Mouse (Mus musculus) central nervous system, embryonic 18 days (tissue): ENCODE results near the gene Tsg101. TPM values are rescaled to one million over a fixed set of nuclear protein-coding genes. Genes with fewer than 3 reads are reported as not detected.

Experiments used
- polyA plus RNA-seq: library from polyadenylated mRNA; depleted of rRNA; stranded (reverse); fragments of >200 nt; gene quantifications from 2 replicates; pipeline ENCODE4 v1.2.3, GENCODE M21; 2012; rRNA removed

The Tsg101 gene
- 97.7 and 109 TPM in 2 replicates for polyA plus RNA-seq

GRCm38 (mm10) chr7:46919551-46920176, at the start of gene Tsg101:
Tsg101 (minus strand) TSS chr7:46919969.

DNA sequence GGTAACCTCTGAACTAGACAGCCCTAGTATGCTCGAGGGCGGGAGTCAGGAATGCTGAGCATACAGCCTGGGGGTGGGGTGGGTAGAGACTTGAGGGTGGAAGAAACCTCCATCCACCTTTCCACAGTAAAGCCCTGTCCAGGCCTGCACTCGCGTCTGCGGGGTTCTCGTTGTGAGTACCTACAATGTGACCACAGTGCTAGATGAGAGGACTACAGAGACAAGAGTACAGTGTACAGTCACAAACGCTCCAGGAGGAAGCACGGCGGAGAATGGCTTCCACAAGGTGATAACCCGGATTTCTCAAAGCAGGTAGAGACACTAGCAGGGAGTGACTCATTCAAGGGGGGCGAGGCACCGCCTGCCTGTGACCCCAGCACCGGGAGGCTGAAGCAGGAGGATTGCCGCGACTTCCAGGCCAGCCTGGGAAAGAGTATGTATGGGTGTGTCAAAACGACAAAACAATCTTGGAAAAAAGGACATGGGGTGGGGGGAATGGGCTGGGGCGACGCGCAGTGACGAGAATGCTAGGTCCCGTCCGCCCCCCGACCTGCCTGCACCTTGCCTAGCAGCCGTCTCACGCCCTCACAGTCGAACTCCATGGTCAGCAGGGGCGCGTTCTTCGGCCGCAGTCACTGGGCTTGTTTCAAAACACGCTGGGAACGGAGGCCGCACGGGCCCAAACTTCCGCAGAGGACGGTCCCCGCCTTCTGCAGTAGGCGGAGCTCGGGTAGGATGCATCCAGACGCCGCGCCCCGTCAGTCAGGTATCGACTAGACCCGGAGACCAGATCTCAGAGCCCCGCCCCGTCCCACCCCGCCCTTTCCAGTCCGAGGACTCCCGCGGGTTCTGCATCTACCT, 38.3 kb upstream of the Tsg101 start, which contains the start of gene Uevld:
Gene Uevld, minus strand, starts transcription at position 697 of the 861 bp plus-strand sequence.

DNA sequence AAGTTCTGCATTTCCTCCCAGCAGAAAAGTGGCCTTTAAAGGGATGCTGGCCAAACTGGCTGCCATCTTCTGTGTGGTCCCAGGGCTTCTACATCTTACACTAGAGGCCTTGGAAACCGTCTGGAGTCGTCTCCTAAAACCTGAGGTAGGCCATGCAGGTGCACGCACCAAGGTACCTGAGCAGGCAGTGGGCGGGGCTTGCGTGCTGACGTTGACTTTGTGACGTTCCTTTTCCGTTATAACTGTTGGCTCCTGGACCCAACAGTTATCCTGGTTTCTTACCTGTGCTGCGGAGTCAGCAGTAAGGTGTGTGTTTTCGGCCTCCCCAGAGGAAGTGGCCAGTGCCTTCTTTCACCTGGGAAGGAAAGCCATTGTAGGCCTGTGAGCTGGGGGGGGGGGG, 58.8 kb downstream of the Tsg101 start, which contains the start of gene Ldhc:
Gene Ldhc, plus strand, starts transcription at position 208 of the 400 bp plus-strand sequence.

DNA sequence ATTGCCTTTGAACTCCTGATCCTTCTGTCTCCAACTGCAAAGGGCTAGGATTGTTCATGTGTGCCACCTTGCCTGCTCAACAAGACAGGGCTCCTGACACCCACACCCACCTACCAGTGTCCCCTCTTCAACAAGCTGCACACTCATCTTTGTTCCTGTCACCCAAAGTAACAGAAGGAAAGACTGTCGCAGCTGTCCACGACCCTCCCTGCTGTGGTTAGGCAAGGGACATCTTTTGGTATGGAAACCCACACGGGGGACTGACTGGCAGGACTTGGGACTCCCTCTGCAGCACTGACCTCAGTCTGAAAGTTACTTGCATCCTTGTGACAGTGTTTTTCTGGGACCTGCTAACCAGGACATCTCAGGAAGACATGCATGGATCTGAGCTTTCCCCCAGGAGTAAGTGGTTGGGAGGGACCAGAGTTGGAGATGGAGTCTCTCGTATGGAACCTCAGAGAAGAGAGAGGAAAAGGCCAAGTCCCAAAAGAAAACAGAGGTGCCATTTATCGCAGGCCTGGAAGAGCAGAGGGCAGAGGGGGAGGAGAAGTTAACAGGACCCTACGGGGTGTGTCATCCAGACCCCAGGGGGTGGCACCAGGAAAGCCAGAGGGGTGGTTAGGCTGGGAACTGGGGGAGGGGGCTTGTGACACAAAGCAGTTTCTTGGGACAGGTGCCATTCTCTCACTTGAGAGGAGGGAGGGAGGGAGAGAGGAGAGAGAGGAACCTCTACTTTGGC, 78.8 kb downstream of the Tsg101 start, which contains the start of gene Ldha:
Gene Ldha, plus strand, starts transcription at position 689 of the 739 bp plus-strand sequence.

Other genes starting within 250 kb of the Tsg101 start
- gene Tph1, start 247.4 kb downstream of the Tsg101 start, polyA plus RNA-seq = 0.13 and 1.1 TPM in 2 replicates
- gene Saal1, start 209.3 kb downstream of the Tsg101 start, polyA plus RNA-seq = 13.8 and 13.9 TPM in 2 replicates
- 10.5 TPM in 1 of 2 replicates, not detected in the other for gene Saa3, start 204.3 kb downstream of the Tsg101 start, polyA plus RNA-seq
- not detected in 2 replicates for gene Saa4, start 187.4 kb downstream of the Tsg101 start, polyA plus RNA-seq
- gene Saa1, start 177.0 kb downstream of the Tsg101 start, polyA plus RNA-seq = 0.16 TPM in 1 of 2 replicates, not detected in the other
- gene Saa2, start 168.2 kb downstream of the Tsg101 start, polyA plus RNA-seq = not detected in 2 replicates
- 19.6 and 21.4 TPM in 2 replicates for gene Hps5, start 123.9 kb downstream of the Tsg101 start, polyA plus RNA-seq
- gene Gtf2h1, start 123.9 kb downstream of the Tsg101 start, polyA plus RNA-seq = 31.3 and 33.4 TPM in 2 replicates
- gene Ldha, start 78.5 kb downstream of the Tsg101 start, polyA plus RNA-seq = 444 and 483 TPM in 2 replicates
- 0.08 and 0.15 TPM in 2 replicates for gene Ldhc, start 58.8 kb downstream of the Tsg101 start, polyA plus RNA-seq
- 8.0 TPM in 2 replicates for gene Uevld, start 38.6 kb upstream of the Tsg101 start, polyA plus RNA-seq
- gene Gm9999, start 63.6 kb upstream of the Tsg101 start, polyA plus RNA-seq = not detected in 2 replicates
- 4.9 TPM in 2 replicates for gene Spty2d1, start 88.4 kb upstream of the Tsg101 start, polyA plus RNA-seq
- gene Tmem86a, start 130.6 kb upstream of the Tsg101 start, polyA plus RNA-seq = 17.0 and 17.2 TPM in 2 replicates
- 201 and 203 TPM in 2 replicates for gene Ptpn5, start 213.7 kb upstream of the Tsg101 start, polyA plus RNA-seq